Mouse (Mus musculus): Measurements from ENCODE around the gene Cyp4f15. TPM values are rescaled to one million over a fixed set of nuclear protein-coding genes. Genes with fewer than 3 reads are reported as not detected.
"Not testable (repeated sequence)": the region's sequence is repeated elsewhere in the genome, so short reads cannot be mapped to it uniquely, and the experiment has no call there.

Gene Cyp4f15
- polyA plus RNA-seq, 2 experiments: 0.29 to 0.40 TPM

DNA sequence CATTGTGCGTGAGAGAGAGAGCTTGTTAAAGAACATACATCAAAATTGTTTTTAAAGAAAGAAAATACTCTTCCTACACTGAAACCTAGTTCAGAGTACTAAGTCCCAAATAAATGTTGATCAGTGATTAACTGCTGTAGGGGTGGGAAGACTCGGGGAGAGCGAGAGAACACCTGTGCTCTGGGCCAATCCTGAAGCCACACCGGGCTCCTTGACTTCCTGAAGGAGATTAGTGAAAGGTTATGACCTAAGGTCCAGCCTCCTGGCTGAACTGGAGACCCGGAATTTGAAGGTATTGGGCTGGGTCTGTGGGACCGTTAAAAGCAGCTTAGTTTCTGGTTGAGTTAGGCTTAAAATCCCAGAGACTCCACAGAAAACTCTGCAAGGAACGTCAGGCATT, 37.3 kb downstream of the Cyp4f15 start:
- 73% methylated on average over 7 of the region's 7 CpGs for WGBS
- H3K4me1 ChIP-seq (ENCODE audit: control insufficient read depth, insufficient read depth, low read length): no peaks in the 10 kb centered on the region
- no peak for TF ChIP-seq POLR2A (IDR thresholded peaks at IDR 0.05; ENCODE audit: borderline replicate concordance, extremely low read depth, insufficient read depth, insufficient read length)

DNA sequence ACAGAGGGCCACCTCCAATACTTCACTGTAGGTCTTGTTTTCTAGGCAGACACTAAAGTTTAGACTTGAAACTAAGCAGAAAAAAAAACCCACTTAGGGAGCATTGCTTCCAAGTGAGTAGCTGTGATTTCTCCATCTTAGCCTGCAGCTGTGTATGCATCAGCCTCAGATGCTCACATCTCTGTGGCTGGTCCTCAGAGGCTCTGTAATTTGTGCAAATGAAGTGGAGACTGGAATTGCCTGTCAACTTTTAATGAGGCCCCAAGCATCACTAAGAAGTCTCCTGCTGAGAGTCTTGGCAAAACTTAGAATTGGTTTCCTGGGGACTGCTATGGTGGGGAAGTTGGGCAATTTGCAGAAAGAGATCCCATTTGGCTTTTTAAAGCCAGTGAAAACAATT, 40.9 kb downstream of the Cyp4f15 start:
- H3K9me3 ChIP-seq (ENCODE audit: control insufficient read depth, low read length); H3K27me3 ChIP-seq (ENCODE audit: control insufficient read depth, insufficient read depth, low read length); H3K9ac ChIP-seq (ENCODE audit: low read depth, low read length, severe bottlenecking); H3K27ac ChIP-seq (replicated peaks; ENCODE audit: low read depth, low read length); H3K4me1 ChIP-seq (ENCODE audit: control insufficient read depth, insufficient read depth, low read length); H3K4me3 ChIP-seq (replicated peaks; ENCODE audit: low read length); H3K4me2 ChIP-seq (replicated peaks; ENCODE audit: low read depth, low read length, severe bottlenecking); DNase-seq (ENCODE audit: low spot score); H3K36me3 ChIP-seq (ENCODE audit: control insufficient read depth, insufficient read depth, low read length): not testable (repeated sequence)
- peak; percentile 30; the same call in 1 of the 2 replicates for ATAC-seq (ENCODE audit: low FRiP score, low read depth)

More for the DNA sequence above, 37.3 kb downstream of the Cyp4f15 start:
- DNase-seq (ENCODE audit: low spot score): no peak
- H3K27me3 ChIP-seq (ENCODE audit: control insufficient read depth, insufficient read depth, low read length): no peaks in the 10 kb centered on the region
- no peak overlapping the region for H3K4me3 ChIP-seq (replicated peaks; ENCODE audit: low read length)
- no peak overlapping the region for H3K4me2 ChIP-seq (replicated peaks; ENCODE audit: low read depth, low read length, severe bottlenecking)
- ATAC-seq (ENCODE audit: low FRiP score, low read depth): no peak
- no peaks in the 10 kb centered on the region for H3K36me3 ChIP-seq (ENCODE audit: control insufficient read depth, insufficient read depth, low read length)
- no peak overlapping the region for H3K9ac ChIP-seq (ENCODE audit: low read depth, low read length, severe bottlenecking)
- H3K9me3 ChIP-seq (ENCODE audit: control insufficient read depth, low read length): no peaks in the 10 kb centered on the region
- no peak overlapping the region for H3K27ac ChIP-seq (replicated peaks; ENCODE audit: low read depth, low read length)

DNA sequence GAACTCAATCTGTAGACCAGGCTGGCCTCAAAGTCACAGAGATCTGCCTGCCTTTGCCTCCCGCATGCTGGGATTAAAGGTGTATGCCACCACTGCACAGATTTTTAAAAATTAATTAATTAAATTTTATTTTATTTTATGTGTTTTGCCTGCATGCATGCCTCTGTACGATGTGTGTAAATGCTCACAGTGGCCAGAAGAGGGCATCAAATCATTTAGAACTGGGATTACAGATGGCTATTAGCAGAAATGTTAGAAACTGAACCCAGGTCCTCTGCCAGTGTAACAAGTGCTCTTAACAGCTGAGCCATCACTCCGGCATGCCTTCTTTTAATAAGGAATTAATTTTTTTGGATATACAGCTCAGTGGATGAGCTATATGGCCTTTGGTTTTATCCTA, 43.6 kb downstream of the Cyp4f15 start:
- Histone ChIP-seq H3K9me3 (ENCODE audit: control insufficient read depth, low read length) (no peaks in the 10 kb centered on the region), H3K27me3 (ENCODE audit: control insufficient read depth, insufficient read depth, low read length) (no peaks in the 10 kb centered on the region), H3K4me2 (replicated peaks; ENCODE audit: low read depth, low read length, severe bottlenecking) (no peak overlapping the region), H3K27ac (replicated peaks; ENCODE audit: low read depth, low read length) (no peak overlapping the region), H3K36me3 (ENCODE audit: control insufficient read depth, insufficient read depth, low read length) (no peaks in the 10 kb centered on the region), H3K4me3 (replicated peaks; ENCODE audit: low read length) (no peak overlapping the region), H3K4me1 (ENCODE audit: control insufficient read depth, insufficient read depth, low read length) (no peaks in the 10 kb centered on the region), H3K9ac (ENCODE audit: low read depth, low read length, severe bottlenecking) (no peak overlapping the region)
- ATAC-seq (ENCODE audit: low FRiP score, low read depth) (no peak), DNase-seq (ENCODE audit: low spot score) (no peak)
- 76% methylated on average over 3 of the region's 3 CpGs for WGBS
- TF ChIP-seq POLR2A (IDR thresholded peaks at IDR 0.05; ENCODE audit: borderline replicate concordance, extremely low read depth, insufficient read depth, insufficient read length): no peak

GRCm38 (mm10) chr17:32738406-32738805, 53.0 kb downstream of the Cyp4f15 start:
- no peak overlapping the region for H3K27ac ChIP-seq (replicated peaks; ENCODE audit: low read depth, low read length)
- WGBS: 83% methylated on average over 1 of the region's 1 CpGs
- no peak overlapping the region for H3K9ac ChIP-seq (ENCODE audit: low read depth, low read length, severe bottlenecking)
- DNase-seq (ENCODE audit: low spot score): no peak
- H3K4me2 ChIP-seq (replicated peaks; ENCODE audit: low read depth, low read length, severe bottlenecking): no peak overlapping the region
- no peaks in the 10 kb centered on the region for H3K36me3 ChIP-seq (ENCODE audit: control insufficient read depth, insufficient read depth, low read length)
- H3K9me3 ChIP-seq (ENCODE audit: control insufficient read depth, low read length): no peaks in the 10 kb centered on the region
- H3K4me1 ChIP-seq (ENCODE audit: control insufficient read depth, insufficient read depth, low read length): no peaks in the 10 kb centered on the region
- TF ChIP-seq POLR2A (IDR thresholded peaks at IDR 0.05; ENCODE audit: borderline replicate concordance, extremely low read depth, insufficient read depth, insufficient read length): no peak
- no peaks in the 10 kb centered on the region for H3K27me3 ChIP-seq (ENCODE audit: control insufficient read depth, insufficient read depth, low read length)
- no peak for ATAC-seq (ENCODE audit: low FRiP score, low read depth)
- no peak overlapping the region for H3K4me3 ChIP-seq (replicated peaks; ENCODE audit: low read length)

GRCm38 (mm10) chr17:32741057-32741456, 55.6 kb downstream of the Cyp4f15 start:
- WGBS: 35% methylated on average over 1 of the region's 1 CpGs
- no peak overlapping the region for H3K4me3 ChIP-seq (replicated peaks; ENCODE audit: low read length)
- H3K36me3 ChIP-seq (ENCODE audit: control insufficient read depth, insufficient read depth, low read length): no peaks in the 10 kb centered on the region
- H3K9ac ChIP-seq (ENCODE audit: low read depth, low read length, severe bottlenecking): no peak overlapping the region
- H3K9me3 ChIP-seq (ENCODE audit: control insufficient read depth, low read length): no peaks in the 10 kb centered on the region
- H3K27me3 ChIP-seq (ENCODE audit: control insufficient read depth, insufficient read depth, low read length): no peaks in the 10 kb centered on the region
- H3K27ac ChIP-seq (replicated peaks; ENCODE audit: low read depth, low read length): no peak overlapping the region
- no peak overlapping the region for H3K4me2 ChIP-seq (replicated peaks; ENCODE audit: low read depth, low read length, severe bottlenecking)
- no peaks in the 10 kb centered on the region for H3K4me1 ChIP-seq (ENCODE audit: control insufficient read depth, insufficient read depth, low read length)
- DNase-seq (ENCODE audit: low spot score): no peak
- TF ChIP-seq POLR2A (IDR thresholded peaks at IDR 0.05; ENCODE audit: borderline replicate concordance, extremely low read depth, insufficient read depth, insufficient read length): no peak
- ATAC-seq (ENCODE audit: low FRiP score, low read depth): no peak

- no peak overlapping the region for H3K9ac ChIP-seq (ENCODE audit: low read depth, low read length, severe bottlenecking)
- no peaks in the 10 kb centered on the region for H3K4me1 ChIP-seq (ENCODE audit: control insufficient read depth, insufficient read depth, low read length)
- 40% methylated on average over 5 of the region's 5 CpGs for WGBS
- H3K27me3 ChIP-seq (ENCODE audit: control insufficient read depth, insufficient read depth, low read length): no peaks in the 10 kb centered on the region
- no peaks in the 10 kb centered on the region for H3K36me3 ChIP-seq (ENCODE audit: control insufficient read depth, insufficient read depth, low read length)
- ATAC-seq (ENCODE audit: low FRiP score, low read depth): no peak
- no peak for TF ChIP-seq POLR2A (IDR thresholded peaks at IDR 0.05; ENCODE audit: borderline replicate concordance, extremely low read depth, insufficient read depth, insufficient read length)
- DNase-seq (ENCODE audit: low spot score): no peak
- H3K4me3 ChIP-seq (replicated peaks; ENCODE audit: low read length): no peak overlapping the region
- H3K27ac ChIP-seq (replicated peaks; ENCODE audit: low read depth, low read length): no peak overlapping the region
- no peaks in the 10 kb centered on the region for H3K9me3 ChIP-seq (ENCODE audit: control insufficient read depth, low read length)
- H3K4me2 ChIP-seq (replicated peaks; ENCODE audit: low read depth, low read length, severe bottlenecking): no peak overlapping the region
Measured at GRCm38 (mm10) chr17:32750611-32751010, 65.2 kb downstream of the Cyp4f15 start.

Other genes with a start within 250 kb of the Cyp4f15 start
- 5.3 and 5.5 TPM in 2 replicates for gene Cyp4f39, start 232.9 kb upstream of the Cyp4f15 start, polyA plus RNA-seq (2012; rRNA removed)
- 11.3 and 14.0 TPM in 2 replicates for gene Cyp4f39, start 232.9 kb upstream of the Cyp4f15 start, polyA plus RNA-seq (2014; fragmentation: Nextera tagmentation; extraction: Ambion mirVana)
- 16.5 and 26.0 TPM in 2 replicates for gene Cyp4f17, start 179.6 kb upstream of the Cyp4f15 start, polyA plus RNA-seq (2012; rRNA removed)
- gene Cyp4f17, start 179.6 kb upstream of the Cyp4f15 start, polyA plus RNA-seq (2014; fragmentation: Nextera tagmentation; extraction: Ambion mirVana): 7.7 and 11.7 TPM in 2 replicates
- 34.0 and 39.5 TPM in 2 replicates for gene Cyp4f16, start 149.1 kb upstream of the Cyp4f15 start, polyA plus RNA-seq (2012; rRNA removed)
- 16.7 and 18.6 TPM in 2 replicates for gene Cyp4f16, start 149.1 kb upstream of the Cyp4f15 start, polyA plus RNA-seq (2014; fragmentation: Nextera tagmentation; extraction: Ambion mirVana)
- gene Cyp4f37, start 64.3 kb upstream of the Cyp4f15 start, polyA plus RNA-seq (2012; rRNA removed): not detected in 2 replicates
- gene Cyp4f37, start 64.3 kb upstream of the Cyp4f15 start, polyA plus RNA-seq (2014; fragmentation: Nextera tagmentation; extraction: Ambion mirVana): not detected in 2 replicates
- not detected in 2 replicates for gene Cyp4f40, start 26.7 kb upstream of the Cyp4f15 start, polyA plus RNA-seq (2012; rRNA removed)
- gene Cyp4f40, start 26.7 kb upstream of the Cyp4f15 start, polyA plus RNA-seq (2014; fragmentation: Nextera tagmentation; extraction: Ambion mirVana): not detected in 2 replicates
- gene Zfp871, start 102.7 kb downstream of the Cyp4f15 start, polyA plus RNA-seq (2012; rRNA removed): 24.9 and 33.2 TPM in 2 replicates
- gene Zfp871, start 102.7 kb downstream of the Cyp4f15 start, polyA plus RNA-seq (2014; fragmentation: Nextera tagmentation; extraction: Ambion mirVana): 46.7 and 50.4 TPM in 2 replicates
- 2.8 and 3.7 TPM in 2 replicates for gene Zfp811, start 124.3 kb downstream of the Cyp4f15 start, polyA plus RNA-seq (2012; rRNA removed)
- 2.7 and 2.8 TPM in 2 replicates for gene Zfp811, start 124.3 kb downstream of the Cyp4f15 start, polyA plus RNA-seq (2014; fragmentation: Nextera tagmentation; extraction: Ambion mirVana)
- gene Zfp799, start 144.6 kb downstream of the Cyp4f15 start, polyA plus RNA-seq (2012; rRNA removed): 13.3 and 13.4 TPM in 2 replicates
- 15.1 and 20.2 TPM in 2 replicates for gene Zfp799, start 144.6 kb downstream of the Cyp4f15 start, polyA plus RNA-seq (2014; fragmentation: Nextera tagmentation; extraction: Ambion mirVana)
- 4.2 and 5.1 TPM in 2 replicates for gene Zfp870, start 206.0 kb downstream of the Cyp4f15 start, polyA plus RNA-seq (2012; rRNA removed)
- gene Zfp870, start 206.0 kb downstream of the Cyp4f15 start, polyA plus RNA-seq (2014; fragmentation: Nextera tagmentation; extraction: Ambion mirVana): 8.8 and 9.8 TPM in 2 replicates
- gene Cyp4f14, start 231.7 kb downstream of the Cyp4f15 start, polyA plus RNA-seq (2012; rRNA removed): 0.09 TPM in 1 of 2 replicates, not detected in the other
- gene Cyp4f14, start 231.7 kb downstream of the Cyp4f15 start, polyA plus RNA-seq (2014; fragmentation: Nextera tagmentation; extraction: Ambion mirVana): not detected in 2 replicates

Data from limb, embryonic 14.5 days (tissue).